Mouse (Mus musculus) MN1 (cell line): ENCODE results near the gene Smad6.

ENCODE experiments used
- DNase-seq: peaks from one replicate; pipeline ENCODE4 v3.0.0-alpha.2; 2016; ENCODE audit warnings: low spot score

Gene Smad6

DNA sequence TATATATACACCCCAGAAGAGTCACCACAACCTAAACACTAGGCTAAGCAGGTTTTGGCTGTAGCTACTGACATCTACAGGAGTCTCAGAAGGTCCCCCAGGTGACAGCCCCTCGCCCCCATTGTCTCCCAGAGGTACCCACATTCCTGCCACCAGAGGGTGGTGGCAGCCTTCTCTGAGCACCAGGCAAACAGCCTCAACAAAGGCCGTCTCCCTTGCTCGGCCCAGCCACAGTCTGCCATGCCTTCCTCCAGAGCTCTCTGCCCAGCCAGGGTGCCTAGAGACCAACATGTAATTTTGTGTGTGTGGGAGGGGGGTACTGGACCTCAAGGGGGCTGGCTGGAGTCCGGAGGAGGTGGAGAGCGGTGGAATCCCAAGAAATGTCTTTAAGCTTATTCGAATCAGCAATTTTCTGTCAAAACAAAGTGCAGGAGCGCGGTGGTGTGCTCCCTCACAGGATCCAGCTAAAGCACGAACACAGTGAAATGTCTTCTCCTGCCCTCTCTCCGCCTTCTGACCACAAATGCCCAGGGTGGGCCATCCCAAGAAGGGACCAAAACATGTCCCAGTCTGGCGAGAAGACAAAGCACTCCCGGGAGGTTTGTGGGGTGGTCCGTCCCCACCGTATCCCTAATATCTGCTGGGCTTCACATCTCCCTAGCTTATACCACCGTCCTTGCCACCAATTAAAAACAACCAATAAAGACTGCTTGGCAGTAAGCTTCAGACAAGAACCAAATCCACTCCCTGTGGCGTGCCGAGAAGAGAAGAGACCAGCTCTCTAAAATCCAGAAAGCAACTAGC lies 62.5 kb downstream of the Smad6 start:
- DNase-seq, result peak; percentile 77

DNA sequence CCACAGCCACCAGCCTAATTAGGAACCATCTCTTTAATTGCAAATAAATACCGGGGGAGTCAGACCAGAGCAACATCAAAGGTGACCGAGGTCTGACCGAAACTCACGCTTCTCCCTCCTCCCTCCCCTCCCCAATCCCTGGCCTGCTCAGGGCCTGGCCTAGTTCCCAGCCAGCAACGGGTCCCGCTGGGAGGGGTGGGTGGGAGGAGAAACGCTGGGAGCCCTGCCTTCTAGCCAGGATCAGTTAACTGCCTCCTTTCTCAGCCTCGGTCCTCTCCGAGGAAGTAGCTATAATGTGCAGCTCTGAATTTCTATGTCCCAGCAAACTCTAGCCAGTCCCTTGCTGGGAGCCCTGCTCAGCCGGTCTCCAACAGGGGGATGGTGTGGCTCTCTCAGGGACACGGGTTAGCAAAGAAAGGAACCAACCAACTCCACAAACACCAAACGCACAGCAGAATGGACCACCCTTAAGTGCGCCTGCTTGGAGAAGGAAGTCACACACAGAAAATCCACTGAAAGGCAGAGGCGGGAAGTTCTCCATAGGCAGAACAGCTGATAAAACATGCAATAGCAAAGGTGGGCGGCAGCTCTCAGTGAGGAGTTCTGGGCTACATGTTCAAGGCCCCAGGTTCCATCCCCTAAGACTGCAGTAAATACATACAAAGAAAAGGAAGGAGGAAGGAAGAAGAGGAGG lies 63.4 kb downstream of the Smad6 start:
- DNase-seq, result peak; percentile 79

- no peak for DNase-seq
These were observed 64.1 kb downstream of the Smad6 start for GRCm38 (mm10) chr9:63957647-63958185.

DNA sequence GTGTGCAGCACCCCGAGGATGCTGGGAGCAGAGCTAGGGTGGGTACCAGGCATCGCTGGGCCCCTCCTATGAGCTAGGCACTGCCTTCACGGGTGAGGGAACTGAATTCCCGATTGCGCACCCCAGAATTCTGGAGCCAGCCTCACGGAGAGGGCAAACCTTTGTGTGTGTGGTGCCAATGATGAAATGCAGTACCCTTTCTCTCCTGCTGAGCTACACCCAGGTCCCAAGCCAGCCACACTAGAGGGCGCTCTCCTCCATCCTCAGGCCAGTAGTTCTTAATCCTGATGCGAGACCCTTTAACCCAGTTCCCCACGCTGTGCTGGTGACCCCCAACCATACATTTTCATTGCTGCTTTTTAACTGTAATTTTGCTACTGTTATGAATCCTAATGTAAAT lies 65.8 kb downstream of the Smad6 start:
- peak; percentile 46 for DNase-seq

GRCm38 (mm10) chr9:63953691-63954090 lies 68.2 kb downstream of the Smad6 start:
- DNase-seq, result no peak

GRCm38 (mm10) chr9:63952591-63952990 lies 69.3 kb downstream of the Smad6 start:
- DNase-seq, result no peak

- no peak for DNase-seq
These were observed 71.5 kb downstream of the Smad6 start for GRCm38 (mm10) chr9:63950357-63950756.

GRCm38 (mm10) chr9:63949393-63949792 lies 72.5 kb downstream of the Smad6 start:
- no peak for DNase-seq

DNA sequence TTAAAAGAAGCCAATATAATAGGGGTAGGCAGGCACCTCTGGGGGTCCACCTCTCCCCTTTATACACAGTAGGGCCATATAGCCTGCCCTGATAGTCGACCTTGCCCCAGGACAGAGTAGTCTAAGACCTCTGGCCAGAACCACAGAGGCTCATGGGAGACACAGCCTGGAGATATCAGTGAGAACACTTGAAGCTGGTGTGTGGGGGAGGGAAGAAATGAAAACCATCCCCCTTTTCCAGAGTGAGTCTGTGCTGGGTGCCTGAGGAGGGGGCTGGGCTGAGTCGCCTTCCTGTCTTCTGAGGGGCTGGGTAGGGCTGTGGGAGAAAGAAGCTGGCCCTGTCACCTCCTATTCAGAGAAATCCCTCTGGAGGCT lies 79.3 kb downstream of the Smad6 start:
- DNase-seq, result peak; percentile 22

DNA sequence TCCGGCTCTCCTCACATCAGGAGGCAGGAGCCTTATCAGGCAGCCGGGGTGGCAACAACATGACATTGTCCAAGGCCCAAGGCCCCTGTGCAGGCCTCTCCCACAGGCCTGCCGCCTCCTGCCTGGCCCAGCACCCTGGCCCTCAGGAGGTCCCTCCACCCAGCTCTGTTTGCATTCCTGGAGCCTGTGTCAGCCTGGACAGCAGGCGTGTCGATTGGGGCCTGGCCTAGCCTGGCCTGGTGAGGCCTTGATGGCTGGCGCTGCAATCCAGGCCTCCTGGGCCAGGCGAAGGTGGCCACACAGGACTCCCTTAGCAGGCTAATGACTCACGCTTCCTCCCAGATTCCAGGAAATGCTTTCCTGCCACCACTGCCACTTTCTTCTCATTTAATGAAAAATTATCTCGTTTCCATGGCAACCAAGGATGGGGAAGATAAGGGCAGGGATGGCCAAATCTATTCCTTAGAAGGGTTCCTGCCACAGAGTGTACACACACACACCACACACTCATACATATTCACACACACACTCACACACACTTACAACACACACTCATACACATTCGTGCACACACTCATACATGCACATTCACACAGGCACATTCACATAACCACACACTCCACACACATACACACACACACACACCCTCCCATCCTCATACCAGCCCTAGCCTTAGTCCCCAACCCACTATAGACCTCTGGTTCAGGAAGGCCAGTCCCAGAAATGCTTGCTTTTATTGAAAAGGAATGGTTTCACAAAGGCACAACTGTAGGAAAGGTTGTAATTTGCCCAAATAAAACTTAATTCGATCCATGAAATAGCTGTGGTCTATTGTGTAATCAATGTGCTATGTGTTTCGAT lies 79.9 kb downstream of the Smad6 start:
- peak; percentile 90 for DNase-seq

- DNase-seq, result no peak
These were observed 85.6 kb downstream of the Smad6 start for GRCm38 (mm10) chr9:63936256-63936655.

DNA sequence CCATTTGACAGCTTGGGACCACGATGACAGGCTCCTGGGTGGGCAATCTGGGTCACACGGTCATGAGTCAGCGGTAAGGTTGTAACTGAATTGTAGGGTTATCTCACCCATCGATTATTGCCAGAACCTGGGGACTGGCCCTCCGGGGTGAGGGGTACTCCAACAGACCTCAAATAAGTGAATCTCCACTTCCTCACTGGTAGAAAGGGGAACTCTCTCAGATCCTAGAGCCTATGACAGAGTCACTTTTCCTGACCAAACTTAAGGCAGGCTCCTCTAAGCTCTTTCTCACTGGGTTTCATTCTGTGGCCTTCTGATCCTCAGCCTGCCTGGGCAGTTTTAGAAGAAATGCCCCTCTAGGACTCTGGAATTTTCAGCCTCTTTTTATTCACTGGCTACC lies 88.8 kb downstream of the Smad6 start:
- no peak for DNase-seq

GRCm38 (mm10) chr9:63927340-63928049 lies 94.4 kb downstream of the Smad6 start:
- DNase-seq, result peak; percentile 68

GRCm38 (mm10) chr9:63926377-63926776 lies 95.5 kb downstream of the Smad6 start:
- no peak for DNase-seq

DNA sequence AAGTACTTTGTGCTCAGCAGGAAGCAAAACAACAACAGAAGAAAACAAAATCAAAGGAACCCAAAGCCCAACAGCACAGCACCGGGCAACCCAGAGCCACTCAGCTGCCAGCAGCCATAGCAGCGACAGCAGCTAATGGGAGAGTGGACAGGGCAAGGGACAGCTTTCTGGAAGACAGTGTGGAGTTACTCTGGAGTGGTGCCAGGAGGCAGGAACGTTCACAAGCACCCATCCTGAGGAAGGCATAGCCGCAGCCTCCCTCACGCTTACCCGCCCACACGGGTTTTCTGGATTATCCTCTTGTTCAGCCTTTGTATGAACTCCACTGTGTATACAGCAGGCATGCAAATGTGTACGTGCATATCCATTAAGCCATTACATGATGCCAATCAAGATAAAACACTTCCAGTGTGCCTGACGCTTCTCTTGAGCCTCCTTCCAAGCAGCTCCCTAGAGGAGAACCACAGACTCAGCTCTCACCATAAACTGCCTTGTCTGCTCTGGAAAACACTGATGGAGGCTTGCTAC lies 98.6 kb downstream of the Smad6 start:
- DNase-seq, result peak; percentile 49

DNA sequence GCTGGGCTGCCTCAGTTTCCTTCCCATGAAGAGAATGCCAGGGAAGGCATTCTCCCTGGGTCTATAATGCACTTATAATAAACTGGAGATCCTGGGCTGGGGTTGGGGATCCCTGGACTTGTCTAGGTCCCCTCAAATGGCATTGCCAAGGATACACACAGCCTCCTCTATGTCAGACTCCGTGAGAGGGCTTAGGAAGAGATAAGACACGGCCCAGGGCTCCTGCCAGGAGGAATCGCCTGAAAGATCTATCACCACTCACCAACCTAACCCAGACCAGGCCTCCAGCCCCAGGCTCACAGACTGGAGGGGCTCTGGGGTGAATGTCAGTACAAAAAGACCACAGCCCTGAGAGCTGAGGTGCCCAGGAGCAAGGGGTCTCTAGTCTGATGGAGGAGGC lies 102.2 kb downstream of the Smad6 start:
- DNase-seq, result no peak

GRCm38 (mm10) chr9:63919001-63919555 lies 102.8 kb downstream of the Smad6 start:
- DNase-seq, result no peak

- DNase-seq, result peak; percentile 80
These were observed 103.6 kb downstream of the Smad6 start for GRCm38 (mm10) chr9:63918245-63918644.

DNA sequence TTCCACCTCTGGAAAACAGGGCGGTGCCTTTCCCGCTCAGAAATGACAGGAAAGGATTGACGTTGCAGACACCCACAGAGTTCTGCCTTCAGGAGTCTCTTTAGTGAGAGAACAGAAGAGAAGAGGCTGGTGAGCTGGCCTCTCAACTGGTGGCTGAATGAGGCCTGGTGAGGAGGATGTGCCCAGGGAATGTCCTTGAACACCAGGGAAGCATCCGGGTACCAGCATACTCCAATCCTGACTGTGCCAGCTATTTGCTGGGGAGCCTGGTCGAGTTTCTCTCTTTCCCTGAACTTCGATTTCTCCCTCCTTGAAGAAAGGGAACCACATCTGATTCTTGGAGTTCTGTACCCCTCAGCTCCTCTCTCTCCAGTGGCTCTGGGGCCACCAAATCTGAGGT lies 105.4 kb downstream of the Smad6 start:
- DNase-seq, result no peak

DNA sequence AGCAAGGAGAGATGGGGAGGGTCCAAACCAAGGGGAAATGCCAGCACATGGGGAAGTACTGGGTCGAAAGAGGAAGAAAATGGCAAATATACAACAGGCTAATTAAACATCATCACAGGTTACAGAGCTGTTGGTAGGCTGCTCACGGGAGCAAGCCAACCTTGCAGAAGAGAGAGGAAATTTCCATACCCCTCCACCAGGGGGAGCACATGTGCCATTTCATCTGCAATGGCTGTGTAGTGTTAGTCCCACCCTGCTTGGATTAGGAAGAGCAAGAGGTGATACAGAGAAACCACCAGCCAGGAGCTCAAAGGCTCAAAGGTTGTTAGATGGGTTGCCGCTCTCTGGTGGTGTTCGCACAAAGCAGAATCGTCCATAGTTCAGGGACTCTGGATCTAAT lies 105.9 kb downstream of the Smad6 start:
- DNase-seq, result peak; percentile 63

DNA sequence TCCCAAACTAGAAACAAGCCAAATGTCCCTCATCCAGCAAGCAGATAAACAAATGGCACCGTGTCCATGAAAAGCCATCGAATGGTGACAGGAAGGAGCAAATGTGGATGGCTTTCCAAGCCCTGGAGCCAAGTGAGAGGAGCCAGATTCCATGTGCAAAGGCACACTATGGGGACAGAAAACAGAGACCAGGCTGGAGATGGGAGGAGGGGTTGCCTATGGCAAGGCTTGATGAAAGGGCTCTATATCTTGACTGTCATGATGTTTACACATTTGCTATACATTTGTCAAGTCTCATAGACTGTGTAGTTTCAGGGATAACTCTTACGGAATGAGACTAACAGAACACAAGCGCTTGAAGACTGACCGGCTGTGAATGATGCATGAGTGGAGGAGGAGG lies 106.9 kb downstream of the Smad6 start:
- no peak for DNase-seq
